Mouse (Mus musculus): Measurements from ENCODE around the gene Gm6588.
"Not testable (repeated sequence)": the region's sequence is repeated elsewhere in the genome, so short reads cannot be mapped to it uniquely, and the experiment has no call there.

GRCm38 (mm10) chr5:112412781-112413180 lies 36.4 kb upstream of the Gm6588 start:
- not testable (repeated sequence) for TF ChIP-seq CTCF (IDR thresholded peaks at IDR 0.05; ENCODE audit: extremely low read depth, insufficient read depth, insufficient read length, insufficient replicate concordance); POLR2A (IDR thresholded peaks at IDR 0.05; ENCODE audit: low read depth, low read length)
